Mouse (Mus musculus): ENCODE results near the gene Nek11. TPM values are rescaled to one million over a fixed set of nuclear protein-coding genes. Genes with fewer than 3 reads are reported as not detected.

Nek11 gene
- polyA plus RNA-seq, 1 experiment from 2014 or later: 5.3 TPM

GRCm38 (mm10) chr9:105366199-105366598, 29.1 kb downstream of the Nek11 start:
- Histone ChIP-seq H3K9ac (no peak overlapping the region), H3K4me1 (no peaks in the 10 kb centered on the region), H3K9me3 (replicated peaks) (no peaks in the 10 kb centered on the region), H3K27ac (replicated peaks) (no peak overlapping the region), H3K36me3 (no peaks in the 10 kb centered on the region), H3K27me3 (no peaks in the 10 kb centered on the region), H3K4me2 (replicated peaks) (no peak overlapping the region), H3K4me3 (replicated peaks) (no peak overlapping the region)
- no peak for ATAC-seq (ENCODE audit: insufficient number of reproducible peaks, low FRiP score, low TSS enrichment, low read depth)
- 87% methylated on average over 4 of the region's 4 CpGs for WGBS

- Histone ChIP-seq H3K9ac (no peak overlapping the region), H3K27ac (replicated peaks) (no peak overlapping the region), H3K9me3 (replicated peaks) (no peaks in the 10 kb centered on the region), H3K4me1 (no peaks in the 10 kb centered on the region), H3K4me2 (replicated peaks) (no peak overlapping the region), H3K4me3 (replicated peaks) (no peak overlapping the region), H3K36me3 (no peaks in the 10 kb centered on the region), H3K27me3 (no peaks in the 10 kb centered on the region)
- ATAC-seq (ENCODE audit: insufficient number of reproducible peaks, low FRiP score, low TSS enrichment, low read depth): no peak
- 76% methylated on average over 5 of the region's 5 CpGs for WGBS
These were observed 31.6 kb downstream of the Nek11 start for GRCm38 (mm10) chr9:105363520-105364231.

DNA sequence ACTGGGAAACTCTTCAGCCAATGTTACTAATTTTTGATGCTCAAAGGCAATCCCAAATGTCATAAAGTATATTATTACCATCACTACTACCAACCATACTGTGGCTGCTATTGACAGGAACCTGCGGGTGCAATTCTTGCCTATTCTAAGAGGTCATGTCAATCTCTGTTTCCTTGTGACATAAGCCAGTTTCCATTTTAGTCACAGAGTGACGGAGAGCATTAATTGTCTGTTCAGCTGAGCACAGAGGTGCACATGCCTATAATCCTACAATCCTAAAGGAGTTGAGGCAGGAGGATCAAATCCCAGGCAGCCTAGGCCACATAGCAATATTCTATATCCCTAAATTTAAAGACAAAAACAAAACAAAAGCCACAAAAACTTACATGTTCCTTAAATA, 33.1 kb downstream of the Nek11 start:
- Histone ChIP-seq H3K36me3 (no peaks in the 10 kb centered on the region), H3K4me3 (replicated peaks) (no peak overlapping the region), H3K4me1 (no peaks in the 10 kb centered on the region), H3K27me3 (no peaks in the 10 kb centered on the region), H3K9me3 (replicated peaks) (no peaks in the 10 kb centered on the region), H3K4me2 (replicated peaks) (no peak overlapping the region), H3K9ac (no peak overlapping the region), H3K27ac (replicated peaks) (no peak overlapping the region)
- no peak for ATAC-seq (ENCODE audit: insufficient number of reproducible peaks, low FRiP score, low TSS enrichment, low read depth)
- WGBS: 79% methylated on average over 2 of the region's 2 CpGs

- no peak for ATAC-seq (ENCODE audit: insufficient number of reproducible peaks, low FRiP score, low TSS enrichment, low read depth)
- Histone ChIP-seq H3K9me3 (replicated peaks) (no peaks in the 10 kb centered on the region), H3K4me3 (replicated peaks) (no peak overlapping the region), H3K27me3 (no peaks in the 10 kb centered on the region), H3K36me3 (no peaks in the 10 kb centered on the region), H3K4me1 (no peaks in the 10 kb centered on the region), H3K9ac (no peak overlapping the region), H3K27ac (replicated peaks) (no peak overlapping the region), H3K4me2 (replicated peaks) (no peak overlapping the region)
- 36% methylated on average over 5 of the region's 5 CpGs for WGBS
These were observed 46.3 kb downstream of the Nek11 start for GRCm38 (mm10) chr9:105349034-105349433.

DNA sequence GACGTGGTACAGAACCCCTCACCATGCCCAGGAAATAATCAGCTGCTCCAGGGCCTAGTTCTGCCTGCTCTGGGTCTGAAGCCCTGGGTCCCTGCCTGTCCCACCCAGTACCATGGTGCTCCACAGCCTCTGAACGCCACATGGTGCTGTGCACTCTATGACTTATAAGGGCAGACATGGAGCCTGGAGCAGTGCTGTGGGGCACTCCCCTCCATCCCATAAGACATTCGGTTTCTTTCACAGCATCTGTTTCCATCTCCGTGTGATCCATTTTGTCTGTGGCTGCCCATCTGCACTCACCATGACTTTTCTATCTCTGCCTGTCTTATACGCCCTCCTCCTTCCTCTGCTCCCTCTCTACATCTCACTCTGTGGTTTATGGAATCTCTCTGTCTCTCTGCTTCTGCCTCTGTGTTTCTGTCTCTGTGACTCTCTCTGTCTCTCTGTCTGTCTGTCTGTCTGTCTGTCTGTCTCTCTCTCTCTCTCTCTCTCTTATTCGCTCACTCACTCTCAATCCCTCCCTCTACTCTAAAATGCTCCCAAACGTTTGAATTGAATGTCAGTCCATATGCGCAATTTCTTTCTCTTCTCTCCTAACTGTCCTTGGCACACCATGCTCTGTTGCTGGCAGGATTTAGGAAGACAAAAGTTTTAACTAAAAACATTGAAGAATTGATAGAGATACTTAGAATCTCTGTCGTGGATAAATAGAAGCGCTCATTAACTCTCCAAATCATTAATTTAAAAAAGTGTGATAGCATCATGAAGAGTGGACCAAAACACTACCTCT, 46.9 kb downstream of the Nek11 start:
- Histone ChIP-seq H3K9ac (no peak overlapping the region), H3K9me3 (replicated peaks) (no peaks in the 10 kb centered on the region), H3K27me3 (no peaks in the 10 kb centered on the region), H3K4me1 (no peaks in the 10 kb centered on the region), H3K4me3 (replicated peaks) (no peak overlapping the region), H3K4me2 (replicated peaks) (no peak overlapping the region), H3K36me3 (no peaks in the 10 kb centered on the region), H3K27ac (replicated peaks) (no peak overlapping the region)
- 72% methylated on average over 10 of the region's 10 CpGs for WGBS
- no peak for ATAC-seq (ENCODE audit: insufficient number of reproducible peaks, low FRiP score, low TSS enrichment, low read depth)

GRCm38 (mm10) chr9:105342994-105343656, 52.2 kb downstream of the Nek11 start:
- Histone ChIP-seq H3K4me1 (no peaks in the 10 kb centered on the region), H3K4me2 (replicated peaks) (no peak overlapping the region), H3K4me3 (replicated peaks) (no peak overlapping the region), H3K9ac (no peak overlapping the region), H3K27ac (replicated peaks) (no peak overlapping the region), H3K9me3 (replicated peaks) (no peaks in the 10 kb centered on the region), H3K36me3 (no peaks in the 10 kb centered on the region), H3K27me3 (no peaks in the 10 kb centered on the region)
- WGBS: 44% methylated on average over 10 of the region's 10 CpGs
- ATAC-seq (ENCODE audit: insufficient number of reproducible peaks, low FRiP score, low TSS enrichment, low read depth): no peak

DNA sequence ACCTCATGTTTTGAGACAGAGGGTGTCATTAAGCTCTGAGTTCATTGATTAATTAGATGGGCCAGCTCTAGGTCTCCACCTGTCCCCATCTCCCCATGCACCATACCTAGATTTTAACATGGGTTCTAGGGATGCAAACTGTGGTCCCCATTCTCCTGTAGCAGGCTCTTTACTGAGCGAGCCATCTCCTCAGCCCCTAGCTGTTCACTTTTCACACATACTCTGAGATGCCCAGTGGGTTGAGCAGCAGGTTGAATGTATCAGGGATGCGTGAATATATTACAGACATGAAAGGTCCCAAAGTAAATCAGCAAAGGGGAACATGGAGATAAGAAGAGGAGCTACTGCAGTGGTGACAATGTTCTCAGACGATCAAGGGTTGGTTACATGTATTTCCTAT, 52.8 kb downstream of the Nek11 start:
- Histone ChIP-seq H3K4me1 (no peaks in the 10 kb centered on the region), H3K4me3 (replicated peaks) (no peak overlapping the region), H3K4me2 (replicated peaks) (no peak overlapping the region), H3K36me3 (no peaks in the 10 kb centered on the region), H3K27ac (replicated peaks) (no peak overlapping the region), H3K9ac (no peak overlapping the region), H3K9me3 (replicated peaks) (no peaks in the 10 kb centered on the region), H3K27me3 (no peaks in the 10 kb centered on the region)
- ATAC-seq (ENCODE audit: insufficient number of reproducible peaks, low FRiP score, low TSS enrichment, low read depth): no peak
- WGBS: 80% methylated on average over 3 of the region's 3 CpGs

GRCm38 (mm10) chr9:105332436-105333016, 62.8 kb downstream of the Nek11 start:
- ATAC-seq (ENCODE audit: insufficient number of reproducible peaks, low FRiP score, low TSS enrichment, low read depth): no peak
- Histone ChIP-seq H3K4me3 (replicated peaks) (no peak overlapping the region), H3K4me2 (replicated peaks) (no peak overlapping the region), H3K36me3 (no peaks in the 10 kb centered on the region), H3K27me3 (no peaks in the 10 kb centered on the region), H3K9me3 (replicated peaks) (no peaks in the 10 kb centered on the region), H3K4me1 (no peaks in the 10 kb centered on the region), H3K9ac (no peak overlapping the region), H3K27ac (replicated peaks) (no peak overlapping the region)
- WGBS: 81% methylated on average over 4 of the region's 4 CpGs

DNA sequence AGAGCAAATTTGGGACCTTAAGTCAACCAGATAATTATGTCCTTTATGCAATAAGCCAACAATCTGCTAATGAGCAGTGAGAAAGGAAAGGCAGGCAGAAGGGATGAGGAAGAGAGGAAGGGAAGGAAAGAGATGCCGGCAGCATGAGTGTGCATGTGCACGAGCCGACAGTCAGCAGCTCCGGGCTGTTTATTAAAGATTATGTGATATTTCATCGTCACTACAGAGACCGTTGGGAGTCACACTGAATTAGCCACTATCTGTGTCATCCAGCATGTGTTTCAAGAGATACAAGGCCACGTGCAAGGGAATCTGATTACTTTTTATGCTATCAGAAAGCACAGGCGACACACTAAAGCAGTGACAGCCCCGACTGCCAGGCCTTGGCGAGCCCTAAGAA, 73.5 kb downstream of the Nek11 start:
- Histone ChIP-seq H3K36me3 (no peaks in the 10 kb centered on the region), H3K27ac (replicated peaks) (no peak overlapping the region), H3K9ac (no peak overlapping the region), H3K27me3 (no peaks in the 10 kb centered on the region), H3K9me3 (replicated peaks) (no peaks in the 10 kb centered on the region), H3K4me1 (no peaks in the 10 kb centered on the region), H3K4me3 (replicated peaks) (no peak overlapping the region), H3K4me2 (replicated peaks) (no peak overlapping the region)
- no peak for ATAC-seq (ENCODE audit: insufficient number of reproducible peaks, low FRiP score, low TSS enrichment, low read depth)
- WGBS: 80% methylated on average over 10 of the region's 10 CpGs

GRCm38 (mm10) chr9:105313250-105313649, 82.1 kb downstream of the Nek11 start:
- no peaks in the 10 kb centered on the region for H3K36me3 ChIP-seq
- no peak overlapping the region for H3K4me2 ChIP-seq (replicated peaks)
- no peak overlapping the region for H3K4me3 ChIP-seq (replicated peaks)
- no peak; the same call in 1 of the 2 replicates for ATAC-seq (ENCODE audit: insufficient number of reproducible peaks, low FRiP score, low TSS enrichment, low read depth)
- no peaks in the 10 kb centered on the region for H3K4me1 ChIP-seq
- H3K27ac ChIP-seq (replicated peaks): no peak overlapping the region
- H3K9me3 ChIP-seq (replicated peaks): no peaks in the 10 kb centered on the region
- 46% methylated on average over 10 of the region's 10 CpGs for WGBS
- no peak overlapping the region for H3K9ac ChIP-seq
- no peaks in the 10 kb centered on the region for H3K27me3 ChIP-seq

DNA sequence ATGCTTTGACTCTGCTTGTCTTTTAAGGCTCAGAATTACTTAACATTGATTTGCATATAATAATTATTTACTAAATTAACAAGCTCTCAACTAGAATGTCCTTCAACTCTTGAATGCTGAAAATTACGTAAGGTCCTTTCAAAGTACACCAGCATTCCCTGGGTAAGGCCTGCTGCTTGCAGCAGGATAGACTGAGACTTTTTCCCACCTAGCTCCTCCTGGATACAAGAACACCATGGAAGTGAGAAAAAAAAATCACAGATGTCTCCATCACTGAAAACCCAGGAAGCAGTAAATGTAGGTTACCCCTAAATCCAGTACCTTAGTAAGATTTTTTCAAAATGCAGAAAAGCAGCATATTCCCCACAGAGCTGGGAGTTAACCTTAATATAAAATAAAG, 82.6 kb downstream of the Nek11 start:
- H3K36me3 ChIP-seq: no peaks in the 10 kb centered on the region
- 90% methylated on average over 1 of the region's 1 CpGs for WGBS
- H3K9me3 ChIP-seq (replicated peaks): no peaks in the 10 kb centered on the region

More for the DNA sequence above, 82.6 kb downstream of the Nek11 start:
- ATAC-seq (ENCODE audit: insufficient number of reproducible peaks, low FRiP score, low TSS enrichment, low read depth): no peak
- Histone ChIP-seq H3K9ac (no peak overlapping the region), H3K27ac (replicated peaks) (no peak overlapping the region), H3K4me2 (replicated peaks) (no peak overlapping the region), H3K4me3 (replicated peaks) (no peak overlapping the region), H3K27me3 (no peaks in the 10 kb centered on the region), H3K4me1 (no peaks in the 10 kb centered on the region)
